Mouse (Mus musculus): ENCODE measurements at regions not wholly inside any gene's neighbourhood (a gene's known extent, or its start where the extent isn't known, plus 50 kb on each side); places are given as distances from the start of the nearest gene placed in this dataset.

GRCm38 (mm10) chr11:31787917-31788703 is 83.9 kb upstream of the Cpeb4 start:
- no peaks in the 10 kb centered on the region for H3K36me3 ChIP-seq (replicated peaks in 1 of 2; ENCODE audit: control insufficient read depth in 1 of 2, insufficient read depth in 1 of 2, low read length in 1 of 2)
- TF ChIP-seq CHD1 (IDR thresholded peaks at IDR 0.05; ENCODE audit: low read depth, low read length) (no peak), IRF4 (IDR thresholded peaks at IDR 0.05; ENCODE audit: low read depth, low read length) (no peak), ETS1 (conservative IDR thresholded peaks at IDR 0.05; ENCODE audit: low read depth, low read length) (no peak), MEF2A (IDR thresholded peaks at IDR 0.05; ENCODE audit: borderline replicate concordance, low read depth, low read length) (no peak), MAX (IDR thresholded peaks at IDR 0.05; ENCODE audit: low read length) (no peak), CTCF (conservative IDR thresholded peaks at IDR 0.05 in 1 of 2, IDR thresholded peaks at IDR 0.05 in 1 of 2; ENCODE audit: low read depth in 2 of 2, low read length in 2 of 2) (no peak), USF1 (IDR thresholded peaks at IDR 0.05; ENCODE audit: low read depth, low read length) (no peak), POLR2AphosphoS2 (IDR thresholded peaks at IDR 0.05; ENCODE audit: low read depth, low read length) (no peak), TBP (conservative IDR thresholded peaks at IDR 0.05; ENCODE audit: low read depth, low read length) (no peak), CHD2 (IDR thresholded peaks at IDR 0.05; ENCODE audit: low read length) (no peak), MAZ (IDR thresholded peaks at IDR 0.05; ENCODE audit: low read depth, low read length) (no peak), MAFK (IDR thresholded peaks at IDR 0.05; ENCODE audit: insufficient replicate concordance, low read length) (no peak), TCF12 (IDR thresholded peaks at IDR 0.05; ENCODE audit: low read depth, low read length) (no peak), MXI1 (IDR thresholded peaks at IDR 0.05; ENCODE audit: low read depth, low read length) (no peak), POLR2A (IDR thresholded peaks at IDR 0.05; ENCODE audit: low read depth, low read length) (no peak), SMC3 (IDR thresholded peaks at IDR 0.05; ENCODE audit: low read depth, low read length) (no peak)
- no peak overlapping the region for H3K9ac ChIP-seq (ENCODE audit: insufficient read depth, low read depth)
- H3K27ac ChIP-seq (ENCODE audit: insufficient read depth, low read depth) = no peak overlapping the region
- no peak for DNase-seq (ENCODE audit: extremely low read depth)
- peaks cover 0 to 46% of the 10 kb centered on the region in 2 experiments; a peak in 2 of 4 replicates for H3K4me1 ChIP-seq (ENCODE audit: control insufficient read depth in 1 of 2, insufficient read depth in 2 of 2)
- dilution Hi-C loops (cut with MboI; ENCODE audit: extremely low pct_ligation_motif_present, extremely low pct_unique_long_range_greater_than_20kb, low sequenced_read_pairs) (no loop called here), in situ Hi-C loops (cut with MboI; ENCODE audit: low pct_ligation_motif_present, low pct_unique_long_range_greater_than_20kb, low sequenced_read_pairs) (no loop called here)
- no peaks in the 10 kb centered on the region for H3K79me2 ChIP-seq (replicated peaks; ENCODE audit: control insufficient read depth, extremely low read depth, insufficient read depth, poor library complexity, severe bottlenecking)
- no peak overlapping the region for H3K4me2 ChIP-seq (ENCODE audit: insufficient read depth, low read depth, poor library complexity, severe bottlenecking)
- peaks cover 9% of the 10 kb centered on the region for H3K9me3 ChIP-seq (replicated peaks; ENCODE audit: low read length)
- H3K27me3 ChIP-seq (replicated peaks) = no peaks in the 10 kb centered on the region
- no peak overlapping the region for H3K4me3 ChIP-seq (replicated peaks in 1 of 3; ENCODE audit: low read depth in 2 of 3, low read length in 2 of 3, poor library complexity in 1 of 3)

- Histone ChIP-seq H3K27me3 (replicated peaks) (no peaks in the 10 kb centered on the region), H3K4me2 (ENCODE audit: insufficient read depth, low read depth, poor library complexity, severe bottlenecking) (no peak overlapping the region), H3K4me1 (ENCODE audit: control insufficient read depth in 1 of 2, insufficient read depth in 2 of 2) (peaks cover 0 to 51% of the 10 kb centered on the region in 2 experiments; a peak in 2 of 4 replicates), H3K27ac (ENCODE audit: insufficient read depth, low read depth) (no peak overlapping the region), H3K9me3 (replicated peaks; ENCODE audit: low read length) (peaks cover 3% of the 10 kb centered on the region), H3K4me3 (replicated peaks in 1 of 3; ENCODE audit: low read depth in 2 of 3, low read length in 2 of 3, poor library complexity in 1 of 3) (no peak overlapping the region), H3K9ac (ENCODE audit: insufficient read depth, low read depth) (no peak overlapping the region), H3K79me2 (replicated peaks; ENCODE audit: control insufficient read depth, extremely low read depth, insufficient read depth, poor library complexity, severe bottlenecking) (no peaks in the 10 kb centered on the region), H3K36me3 (replicated peaks in 1 of 2; ENCODE audit: control insufficient read depth in 1 of 2, insufficient read depth in 1 of 2, low read length in 1 of 2) (no peaks in the 10 kb centered on the region)
- in situ Hi-C loops (cut with MboI; ENCODE audit: low pct_ligation_motif_present, low pct_unique_long_range_greater_than_20kb, low sequenced_read_pairs) = no loop called here
- DNase-seq (ENCODE audit: extremely low read depth) = no peak
- TF ChIP-seq BHLHE40 (IDR thresholded peaks at IDR 0.05; ENCODE audit: low read depth, low read length) (no peak), MEF2A (IDR thresholded peaks at IDR 0.05; ENCODE audit: borderline replicate concordance, low read depth, low read length) (no peak), CHD2 (IDR thresholded peaks at IDR 0.05; ENCODE audit: low read length) (no peak), ELF1 (IDR thresholded peaks at IDR 0.05; ENCODE audit: low read depth, low read length) (no peak), SIN3A (IDR thresholded peaks at IDR 0.05; ENCODE audit: low read length) (no peak), ETS1 (conservative IDR thresholded peaks at IDR 0.05; ENCODE audit: low read depth, low read length) (no peak), ZC3H11A (IDR thresholded peaks at IDR 0.05; ENCODE audit: low read depth, low read length) (no peak), MAZ (IDR thresholded peaks at IDR 0.05; ENCODE audit: low read depth, low read length) (no peak), IRF4 (IDR thresholded peaks at IDR 0.05; ENCODE audit: low read depth, low read length) (no peak), EP300 (IDR thresholded peaks at IDR 0.05; ENCODE audit: low read length) (no peak), POLR2AphosphoS2 (IDR thresholded peaks at IDR 0.05; ENCODE audit: low read depth, low read length) (no peak), RAD21 (IDR thresholded peaks at IDR 0.05; ENCODE audit: low read depth, low read length) (no peak), POLR2A (IDR thresholded peaks at IDR 0.05; ENCODE audit: low read depth, low read length) (no peak), CTCF (conservative IDR thresholded peaks at IDR 0.05 in 1 of 2, IDR thresholded peaks at IDR 0.05 in 1 of 2; ENCODE audit: low read depth in 2 of 2, low read length in 2 of 2) (no peak), USF1 (IDR thresholded peaks at IDR 0.05; ENCODE audit: low read depth, low read length) (no peak), MXI1 (IDR thresholded peaks at IDR 0.05; ENCODE audit: low read depth, low read length) (no peak), MAFK (IDR thresholded peaks at IDR 0.05; ENCODE audit: insufficient replicate concordance, low read length) (no peak), ZKSCAN1 (IDR thresholded peaks at IDR 0.05; ENCODE audit: borderline replicate concordance, low read depth, low read length) (no peak)
- dilution Hi-C loops (cut with MboI; ENCODE audit: extremely low pct_ligation_motif_present, extremely low pct_unique_long_range_greater_than_20kb, low sequenced_read_pairs) = no loop called here
Measured at GRCm38 (mm10) chr11:31789967-31790366, 82.0 kb upstream of the Cpeb4 start.

All from CH12.LX (cell line).